Mouse (Mus musculus) monocyte, adult 2 months (primary cell): ENCODE data around the gene Exoc2.

Experiments used
- DNase-seq, 2 experiments: peaks; one replicate each; pipeline ENCODE4 v3.0.0; 2022; ENCODE audit warnings: low spot score in 2 of 2, low read depth in 1 of 2

Exoc2 gene

GRCm38 (mm10) chr13:30782419-30782818, 191.5 kb downstream of the Exoc2 start:
- no peak for DNase-seq

GRCm38 (mm10) chr13:30781905-30782304, 192.0 kb downstream of the Exoc2 start:
- DNase-seq = no peak

DNA sequence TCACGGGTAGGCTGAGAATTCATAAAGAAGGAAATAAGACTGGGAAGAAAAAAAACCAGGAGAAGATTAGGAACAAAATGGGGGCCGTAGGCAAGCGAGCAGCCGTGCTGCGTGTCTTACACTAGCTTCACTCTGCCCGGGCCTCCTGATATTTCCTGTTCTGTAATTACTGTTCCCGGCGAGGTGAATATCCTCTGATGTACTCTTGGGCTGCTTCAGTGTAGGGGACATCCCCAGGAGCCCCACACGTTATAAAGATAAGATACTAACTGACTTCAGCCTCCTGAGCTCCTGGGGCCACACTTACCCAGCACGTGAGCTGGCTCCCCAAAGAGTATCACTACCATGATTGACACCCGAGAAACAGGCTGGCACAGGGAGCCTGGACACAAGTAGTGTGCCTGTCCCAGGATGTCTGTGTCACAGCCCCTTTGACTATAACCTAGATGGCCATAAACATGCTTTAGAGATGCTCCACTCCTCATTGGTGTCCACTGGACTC, 196.2 kb downstream of the Exoc2 start:
- no peak for DNase-seq

- no peak for DNase-seq
Observed at GRCm38 (mm10) chr13:30776021-30776420, 197.9 kb downstream of the Exoc2 start.

DNA sequence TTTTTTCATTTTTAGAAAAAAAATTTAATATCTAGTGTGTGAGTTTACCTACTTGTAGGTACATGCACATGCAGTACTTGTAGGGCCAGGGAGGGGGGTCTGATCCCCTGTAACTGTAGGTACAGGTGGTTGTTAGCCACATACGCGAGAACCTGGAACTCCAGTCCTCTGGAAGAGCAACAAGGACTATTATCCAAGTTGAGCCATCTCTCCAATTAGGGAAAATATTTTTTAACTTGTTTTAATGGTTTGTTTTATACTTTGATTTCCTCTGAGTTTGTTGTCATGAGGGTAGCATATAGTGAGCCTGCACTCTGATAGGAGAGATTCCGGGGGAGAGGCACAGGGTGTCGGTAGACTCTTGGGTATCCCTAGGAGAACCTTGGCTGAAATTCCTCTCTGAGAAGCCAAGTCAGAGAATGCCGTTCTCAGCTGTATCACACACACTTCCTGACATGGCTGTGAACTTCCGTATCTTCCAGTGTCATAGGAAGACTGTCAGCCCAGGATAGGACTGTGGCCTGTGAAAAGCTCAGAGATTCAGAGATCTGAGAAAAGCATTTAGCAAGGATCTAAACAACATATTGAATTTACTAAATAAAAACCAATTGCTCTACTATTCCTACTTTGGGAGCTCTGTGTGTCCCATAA, 206.3 kb downstream of the Exoc2 start:
- no peak for DNase-seq

DNA sequence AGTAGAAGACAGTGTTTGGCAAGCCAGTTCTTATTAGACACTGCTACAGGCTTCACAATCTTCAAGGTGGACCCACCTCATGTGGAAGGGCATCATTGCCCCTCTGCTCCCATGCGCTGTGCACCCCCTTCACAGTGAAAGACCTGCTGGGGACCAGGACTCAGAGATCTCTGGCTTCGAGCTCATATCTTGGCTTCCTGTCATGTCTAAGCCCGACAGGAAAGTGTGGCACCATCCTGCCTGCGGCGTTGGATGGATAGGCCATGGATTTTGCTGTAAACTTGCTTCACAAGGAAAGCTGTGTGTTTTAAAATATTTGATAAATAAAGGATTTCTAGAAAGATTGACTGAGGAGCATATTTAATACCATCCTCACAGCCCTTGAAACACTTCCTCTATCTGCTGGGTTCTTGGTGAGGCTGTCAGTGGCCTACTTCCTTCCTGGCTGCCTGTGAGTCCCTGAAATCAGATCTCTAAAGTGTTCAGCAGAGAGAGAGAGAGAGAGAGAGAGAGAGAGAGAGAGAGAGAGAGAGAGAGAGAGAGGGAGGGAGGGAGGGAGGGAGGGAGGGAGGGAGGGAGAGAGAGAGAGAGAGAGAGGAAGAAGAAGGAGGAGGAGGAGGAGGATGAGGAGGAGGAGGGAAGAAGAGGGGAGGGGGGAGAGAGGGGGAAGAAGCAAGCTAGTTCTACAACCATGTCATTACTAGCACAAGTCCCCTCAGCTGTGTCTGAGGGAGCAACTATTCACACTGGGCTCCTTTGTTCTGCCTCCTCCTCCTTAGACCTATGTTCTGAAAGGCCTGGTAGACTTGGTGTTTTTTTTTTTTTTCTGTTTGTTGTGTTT, 207.0 kb downstream of the Exoc2 start:
- DNase-seq = no peak

DNA sequence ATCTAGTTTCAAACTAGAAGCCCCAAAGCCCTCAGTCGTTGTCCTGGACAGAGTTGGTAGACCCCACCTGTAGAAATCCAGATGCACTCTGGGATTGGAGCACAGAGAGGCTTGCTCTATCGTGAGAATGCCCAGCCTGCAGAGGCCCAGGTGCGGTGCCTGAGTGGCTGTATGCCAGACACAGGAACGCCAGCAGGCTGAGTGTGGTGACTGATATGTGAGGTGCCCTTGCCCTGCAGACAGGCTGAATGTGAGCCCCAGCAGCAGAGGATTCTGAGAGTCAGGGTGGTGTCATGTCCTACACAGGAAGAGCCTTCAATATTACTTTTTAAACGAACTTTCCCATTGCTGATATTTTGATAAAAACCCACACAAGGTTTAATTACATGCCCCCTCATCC, 208.0 kb downstream of the Exoc2 start:
- DNase-seq = no peak

DNA sequence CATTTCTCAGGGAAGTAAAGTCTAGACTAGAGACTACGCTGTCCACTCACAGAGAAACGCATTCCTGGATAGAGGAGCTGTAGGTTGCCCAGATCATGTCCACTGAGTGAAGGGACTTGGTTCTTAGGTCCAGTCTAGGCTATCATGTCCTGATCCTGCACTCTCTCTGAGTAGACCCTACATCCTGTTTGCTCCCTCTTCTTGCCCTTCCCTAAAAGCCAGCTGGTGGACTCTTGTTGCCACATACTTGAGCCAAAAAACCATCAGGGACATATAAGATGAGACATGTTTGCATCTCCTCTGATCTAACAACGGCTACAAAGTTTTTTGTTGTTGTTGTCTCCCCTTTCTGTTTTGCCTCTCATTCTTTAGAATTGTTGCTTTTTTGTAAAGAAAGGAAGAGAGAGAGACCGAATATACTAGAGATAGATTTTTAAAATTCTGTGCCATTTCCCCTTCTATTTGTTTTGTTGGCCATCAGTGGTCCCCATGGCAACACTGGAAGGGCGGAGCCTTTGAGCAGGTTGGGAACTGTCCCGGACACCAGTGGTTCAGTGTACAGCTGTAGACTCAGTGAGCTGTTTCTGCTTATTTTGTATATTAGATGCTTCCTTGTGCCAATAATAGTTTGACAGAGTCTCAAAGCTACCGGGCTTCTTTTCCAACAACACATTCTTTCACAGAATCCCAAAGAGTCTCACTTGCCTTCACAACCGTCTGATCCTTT, 209.7 kb downstream of the Exoc2 start:
- DNase-seq = no peak
